Mouse (Mus musculus) adipose tissue, adult 10 weeks (tissue): ENCODE results near the gene Vps13a. TPM values are rescaled to one million over a fixed set of nuclear protein-coding genes. Genes with fewer than 3 reads are reported as not detected.

Experiments used
- polyA plus RNA-seq: library from polyadenylated mRNA; stranded (reverse); fragments of 350-450 nt; fragmentation: Illumina TruSeq; extraction: RNeasy Lipid Tissue Mini Kit (QIAGEN cat#74804); gene quantifications from one replicate; pipeline ENCODE4 v1.2.3, GENCODE M21; 2014; ENCODE audit warnings: low read depth, low replicate concordance

Vps13a gene
- polyA plus RNA-seq = 19.3 TPM

DNA sequence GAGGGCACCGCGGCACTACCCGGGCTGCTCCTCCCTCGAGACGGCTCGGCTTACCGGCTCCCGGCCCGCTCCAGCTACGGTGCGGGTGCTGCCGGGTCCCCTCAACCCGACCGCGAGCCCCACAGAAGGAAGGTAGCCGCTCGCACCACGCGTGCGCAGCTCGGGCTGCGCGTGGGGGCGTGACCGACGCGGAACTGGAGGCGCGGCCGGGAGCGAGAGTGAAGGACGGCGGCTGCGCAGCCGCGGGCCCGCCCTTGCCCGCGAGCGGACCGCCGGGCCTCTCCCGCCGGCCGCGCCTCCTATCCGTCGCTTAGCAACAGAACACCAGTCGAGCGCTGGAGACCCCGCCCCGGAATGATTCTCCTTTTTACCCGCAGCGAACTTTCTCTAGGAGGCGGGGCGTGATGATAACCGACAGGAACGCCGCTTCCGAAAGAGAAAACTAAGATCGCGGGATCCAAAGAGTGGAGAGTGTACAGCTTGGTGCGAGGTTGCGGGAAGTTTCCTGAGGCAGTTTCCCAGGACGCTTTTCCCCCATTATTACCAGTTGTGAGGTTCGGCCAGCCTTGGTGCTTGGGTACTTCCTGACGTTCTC lies at the start of gene Vps13a:
Vps13a (minus strand) TSS at position 144 of the 595 bp plus-strand sequence.

Other genes with a start within 250 kb of the Vps13a start
- not detected for gene Foxb2, start 92.9 kb upstream of the Vps13a start, polyA plus RNA-seq
- 5.2 TPM for gene Prune2, start 175.2 kb upstream of the Vps13a start, polyA plus RNA-seq